Mouse (Mus musculus): ENCODE measurements at regions not wholly inside any gene's neighbourhood (a gene's known extent, or its start where the extent isn't known, plus 50 kb on each side); places are given as distances from the start of the nearest gene placed in this dataset.

DNA sequence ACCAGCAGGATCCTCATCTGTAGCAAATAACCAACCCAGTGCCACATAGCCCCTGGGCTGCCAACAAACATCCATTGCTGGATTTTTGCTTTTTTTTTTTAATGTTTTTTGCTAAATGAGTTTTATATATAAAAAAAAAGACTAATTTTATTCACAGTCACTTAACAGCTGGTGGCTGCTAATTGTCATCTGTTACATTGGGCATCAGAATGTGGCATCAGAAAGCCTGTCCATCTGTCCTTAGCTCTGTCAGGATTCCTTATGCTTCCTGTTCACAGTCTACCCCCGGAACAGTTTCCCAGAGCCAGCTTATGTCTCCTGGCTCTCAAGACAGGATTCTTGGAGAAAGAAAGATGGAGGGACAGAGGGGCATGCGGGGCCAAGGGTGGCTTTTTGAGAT lies 132.1 kb downstream of the Gm19935 start:
- intact Hi-C loops (cut with DNase I) = no loop called here
- no peak for TF ChIP-seq CTCF (IDR thresholded peaks at IDR 0.05)
- no peak for DNase-seq (ENCODE audit: extremely low spot score in 1 of 2, low spot score in 2 of 2)

GRCm38 (mm10) chr8:90670471-90671057 lies 146.6 kb downstream of the Gm19935 start:
- TF ChIP-seq CTCF (IDR thresholded peaks at IDR 0.05) = no peak
- Histone ChIP-seq H3K4me3 (peak overlapping the region; percentile 8; the same call in 1 of the 2 replicates), H3K27ac (no peak overlapping the region)
- intact Hi-C loops (cut with DNase I) = no loop called here
- DNase-seq (ENCODE audit: extremely low spot score in 1 of 2, low spot score in 2 of 2) = no peak

More for the DNA sequence above, 132.1 kb downstream of the Gm19935 start:
- Histone ChIP-seq H3K27ac (no peak overlapping the region), H3K4me3 (no peak overlapping the region)

DNA sequence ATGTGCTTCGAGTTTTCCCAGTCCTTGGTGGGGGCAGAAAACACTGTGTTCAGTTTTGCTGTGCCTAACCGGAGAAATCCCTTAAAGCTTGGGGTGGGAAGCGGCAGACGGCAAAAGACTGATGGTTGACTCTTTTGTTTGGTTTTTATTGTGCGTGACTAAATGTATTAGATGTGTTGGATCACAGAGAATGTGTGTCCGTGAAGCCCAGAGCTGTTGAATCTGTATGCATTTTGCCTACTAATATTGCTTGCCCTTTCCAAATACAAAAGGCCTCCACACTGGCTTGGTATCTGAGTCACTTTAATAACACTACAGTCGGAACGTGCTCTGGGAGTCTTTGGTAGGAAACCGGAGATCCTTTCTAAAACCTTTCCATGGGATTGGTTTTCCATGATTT lies 147.8 kb downstream of the Gm19935 start:
- no peak for DNase-seq (ENCODE audit: extremely low spot score in 1 of 2, low spot score in 2 of 2)
- intact Hi-C loops (cut with DNase I) = no loop called here
- no peak overlapping the region for H3K27ac ChIP-seq
- no peak overlapping the region for H3K4me3 ChIP-seq
- no peak for TF ChIP-seq CTCF (IDR thresholded peaks at IDR 0.05)

GRCm38 (mm10) chr8:90659066-90659465 lies 158.1 kb downstream of the Gm19935 start:
- intact Hi-C loops (cut with DNase I) = loop anchor here (5.0 kb wide), 2 partner anchors 117 to 312 kb away; partner anchors contain the start of gene Tox3
- TF ChIP-seq CTCF (IDR thresholded peaks at IDR 0.05) = no peak
- no peak overlapping the region for H3K27ac ChIP-seq

GRCm38 (mm10) chr8:90657641-90658051 lies 159.5 kb downstream of the Gm19935 start:
- intact Hi-C loops (cut with DNase I) = loop anchor here (1.0 to 5.0 kb wide), 4 partner anchors 115 to 807 kb away; partner anchors contain the start of gene Tox3
- Histone ChIP-seq H3K4me3 (no peak overlapping the region), H3K27ac (no peak overlapping the region)
- peak; percentile 56 to 63 for DNase-seq (ENCODE audit: extremely low spot score in 1 of 2, low spot score in 2 of 2)
- peak; percentile 67 for TF ChIP-seq CTCF (IDR thresholded peaks at IDR 0.05)

More at GRCm38 (mm10) chr8:90659066-90659465, 158.1 kb downstream of the Gm19935 start:
- no peak overlapping the region for H3K4me3 ChIP-seq
- DNase-seq (ENCODE audit: extremely low spot score in 1 of 2, low spot score in 2 of 2) = no peak

GRCm38 (mm10) chr8:90657116-90657515 lies 160.1 kb downstream of the Gm19935 start:
- Histone ChIP-seq H3K4me3 (no peak overlapping the region), H3K27ac (no peak overlapping the region; the same call in 1 of the 2 replicates)
- TF ChIP-seq CTCF (IDR thresholded peaks at IDR 0.05) = no peak
- intact Hi-C loops (cut with DNase I) = loop anchor here (1.0 to 5.0 kb wide), 4 partner anchors 115 to 807 kb away; partner anchors contain the start of gene Tox3
- no peak for DNase-seq (ENCODE audit: extremely low spot score in 1 of 2, low spot score in 2 of 2)

DNA sequence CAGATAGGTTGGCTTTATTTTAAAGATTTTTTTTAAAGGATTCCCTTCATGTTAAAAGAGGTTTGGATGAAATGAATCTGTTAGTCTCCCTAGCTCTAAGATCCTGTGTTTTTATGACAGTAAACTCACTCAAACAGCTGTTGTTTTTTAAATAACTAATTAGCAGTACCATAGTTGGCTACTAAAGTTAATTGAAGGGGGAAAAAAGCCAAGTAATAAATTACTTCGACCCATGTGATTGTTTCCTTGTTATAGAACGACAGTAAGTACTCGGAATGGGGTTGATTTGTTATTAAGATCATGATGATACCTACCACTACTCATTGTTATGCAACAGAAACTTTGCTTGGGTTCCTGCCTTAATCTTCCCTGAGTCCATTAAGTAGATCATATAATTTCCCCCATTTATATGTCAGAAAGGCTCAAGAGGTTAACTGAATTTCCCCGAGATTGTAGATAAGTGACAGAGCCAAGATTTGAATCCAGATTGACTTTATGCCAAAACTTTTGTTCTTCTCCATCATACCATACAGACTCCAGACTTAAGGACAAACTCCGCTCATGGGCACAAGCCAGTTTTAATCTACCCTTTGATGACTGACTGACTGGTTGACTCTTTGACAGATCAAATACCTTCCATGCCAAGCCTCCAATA lies 160.6 kb downstream of the Gm19935 start:
- DNase-seq (ENCODE audit: extremely low spot score in 1 of 2, low spot score in 2 of 2) = no peak
- TF ChIP-seq CTCF (IDR thresholded peaks at IDR 0.05) = no peak
- Histone ChIP-seq H3K4me3 (no peak overlapping the region), H3K27ac (no peak overlapping the region)
- intact Hi-C loops (cut with DNase I) = loop anchor here (1.0 to 5.0 kb wide), 4 partner anchors 114 to 806 kb away; partner anchors contain the start of gene Tox3

DNA sequence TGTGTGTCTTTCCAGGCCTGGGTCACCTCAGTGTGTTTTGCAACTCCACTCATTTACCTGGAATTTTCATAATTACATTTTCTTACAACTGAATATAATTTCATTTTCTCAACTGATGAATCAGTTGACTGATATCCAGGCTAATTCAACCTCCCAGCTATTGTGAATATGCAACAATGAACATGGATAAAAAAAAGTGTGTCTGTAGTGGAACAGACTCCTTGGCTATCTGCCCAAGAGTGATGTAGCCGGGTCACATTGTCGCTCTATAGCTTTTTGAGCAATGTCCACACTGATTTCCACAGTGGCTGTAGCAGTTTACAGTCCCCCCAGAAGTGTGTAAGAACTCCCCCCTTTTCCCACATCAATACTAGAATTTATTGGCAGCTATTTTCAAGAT lies 162.4 kb downstream of the Gm19935 start:
- TF ChIP-seq CTCF (IDR thresholded peaks at IDR 0.05) = no peak
- Histone ChIP-seq H3K27ac (no peak overlapping the region), H3K4me3 (no peak overlapping the region)
- no peak for DNase-seq (ENCODE audit: extremely low spot score in 1 of 2, low spot score in 2 of 2)
- intact Hi-C loops (cut with DNase I) = loop anchor here (5.0 kb wide), 2 partner anchors 112 to 307 kb away; partner anchors contain the start of gene Tox3

DNA sequence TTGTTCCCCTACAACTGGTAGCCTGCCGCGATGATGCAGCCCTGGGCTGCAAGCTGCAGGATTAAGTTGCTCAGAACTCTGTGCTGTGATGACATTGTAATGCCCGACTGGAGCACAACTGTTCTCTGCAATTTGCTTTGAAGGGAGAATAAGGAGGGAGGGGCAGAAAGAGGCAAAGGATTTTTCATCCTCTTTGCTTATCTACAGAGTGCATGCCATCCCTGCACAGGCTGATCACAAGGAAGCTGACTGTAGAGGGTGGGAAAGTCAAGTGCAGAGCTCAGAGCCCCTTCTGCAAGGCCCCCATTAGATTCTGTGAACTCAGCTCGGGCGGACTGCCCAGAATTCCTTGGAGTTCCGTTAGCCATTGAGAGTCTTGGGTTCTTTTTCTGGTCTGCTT lies 174.8 kb downstream of the Gm19935 start:
- Histone ChIP-seq H3K27ac (no peak overlapping the region), H3K4me3 (no peak overlapping the region)
- no peak for DNase-seq (ENCODE audit: extremely low spot score in 1 of 2, low spot score in 2 of 2)
- intact Hi-C loops (cut with DNase I) = no loop called here
- TF ChIP-seq CTCF (IDR thresholded peaks at IDR 0.05) = no peak

DNA sequence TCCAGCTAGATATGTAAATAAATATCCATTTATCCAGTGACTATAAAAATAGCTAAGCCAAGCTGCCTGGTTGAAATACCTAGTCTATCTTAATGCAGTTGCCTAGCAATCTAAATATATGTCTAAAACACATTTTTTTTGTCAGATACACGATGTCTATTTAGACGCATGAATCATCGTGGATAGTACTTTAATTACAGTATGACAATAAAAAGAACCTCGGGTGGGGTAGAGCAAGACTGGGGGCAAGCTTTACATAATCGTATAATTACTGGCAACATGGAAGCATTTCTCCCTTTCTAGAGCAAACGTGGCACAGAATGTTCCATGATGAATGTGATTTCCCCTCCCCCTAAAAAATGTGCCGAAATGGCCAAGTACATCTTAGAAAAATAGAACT lies 180.4 kb downstream of the Gm19935 start:
- intact Hi-C loops (cut with DNase I) = loop anchor here (5.0 kb wide), 1 partner anchor 94 kb away; no protein-coding TSS in a partner anchor
- no peak for DNase-seq (ENCODE audit: extremely low spot score in 1 of 2, low spot score in 2 of 2)
- no peak for TF ChIP-seq CTCF (IDR thresholded peaks at IDR 0.05)
- Histone ChIP-seq H3K4me3 (no peak overlapping the region), H3K27ac (peak overlapping the region; percentile 24; the same call in 1 of the 2 replicates)

DNA sequence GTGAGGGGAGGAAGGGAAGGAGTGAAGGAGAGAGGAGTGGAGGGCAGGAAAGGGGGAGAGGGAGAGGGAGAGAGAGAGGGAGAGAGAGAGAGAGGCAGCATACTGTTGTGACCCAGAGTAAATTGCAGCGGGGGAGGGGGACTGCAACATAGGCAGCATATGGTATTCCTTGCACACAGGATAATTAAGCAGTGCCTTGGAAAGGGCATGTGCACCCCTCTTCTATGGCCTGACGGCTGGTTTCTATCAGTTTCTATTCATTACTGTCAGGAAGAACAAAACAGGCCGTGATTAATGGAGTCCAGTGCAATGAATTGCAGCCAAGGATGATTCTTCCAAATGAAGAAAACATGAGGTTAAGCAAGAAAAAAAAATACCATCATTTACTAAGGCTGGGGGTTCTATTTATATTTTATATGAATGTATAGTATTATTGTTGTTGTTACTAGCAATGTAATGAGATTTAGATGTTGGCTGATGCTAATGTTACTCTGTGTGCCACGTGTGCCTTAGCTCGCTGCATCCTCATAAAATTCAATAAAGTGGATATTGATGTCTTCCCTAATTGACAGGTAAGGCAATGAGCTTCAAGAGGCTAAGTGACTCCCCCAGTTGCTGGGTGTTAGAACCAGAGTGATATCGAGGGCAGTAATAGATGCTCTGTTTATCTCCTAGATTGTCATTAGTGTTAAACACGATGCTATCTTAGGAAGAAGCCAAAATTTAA lies 181.3 kb downstream of the Gm19935 start:
- intact Hi-C loops (cut with DNase I) = loop anchor here (5.0 kb wide), 1 partner anchor 94 kb away; no protein-coding TSS in a partner anchor
- TF ChIP-seq CTCF (IDR thresholded peaks at IDR 0.05) = no peak
- no peak overlapping the region for H3K27ac ChIP-seq
- DNase-seq (ENCODE audit: extremely low spot score in 1 of 2, low spot score in 2 of 2) = no peak
- H3K4me3 ChIP-seq = no peak overlapping the region

DNA sequence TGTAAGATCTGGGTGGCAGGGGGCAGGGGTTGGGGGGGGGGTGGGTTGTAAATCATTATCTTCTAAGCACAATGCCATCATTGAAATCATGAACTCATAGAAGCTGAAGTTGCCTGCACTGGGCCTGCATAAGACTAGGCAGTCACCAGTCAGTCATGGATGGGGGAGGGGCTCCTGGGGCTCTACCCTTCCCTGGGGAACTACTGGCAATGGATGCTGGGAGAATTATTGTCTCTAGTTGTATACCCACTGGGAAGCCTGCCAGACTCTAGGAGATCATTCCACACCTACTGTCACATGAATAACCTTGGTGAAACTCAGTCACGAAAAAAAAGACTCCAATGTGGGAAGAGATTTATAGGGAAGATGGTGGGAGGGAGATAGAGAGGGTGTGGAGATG lies 186.4 kb downstream of the Gm19935 start:
- H3K4me3 ChIP-seq = no peak overlapping the region
- intact Hi-C loops (cut with DNase I) = no loop called here
- H3K27ac ChIP-seq = no peak overlapping the region
- TF ChIP-seq CTCF (IDR thresholded peaks at IDR 0.05) = no peak
- no peak for DNase-seq (ENCODE audit: extremely low spot score in 1 of 2, low spot score in 2 of 2)
